Mouse (Mus musculus): ENCODE measurements at regions not wholly inside any gene's neighbourhood (a gene's known extent, or its start where the extent isn't known, plus 50 kb on each side); places are given as distances from the start of the nearest gene placed in this dataset.
A peak's percentile ranks its signal among the peaks of the same experiment; 100 is the strongest.
"Not testable (repeated sequence)": the region's sequence is repeated elsewhere in the genome, so short reads cannot be mapped to it uniquely, and the experiment has no call there.

GRCm38 (mm10) chr12:80055894-80056293, 56.9 kb downstream of the Zfp36l1 start:
- not testable (repeated sequence) for H3K36me3 ChIP-seq (replicated peaks); H3K27ac ChIP-seq; H3K4me3 ChIP-seq; H3K27me3 ChIP-seq (ENCODE audit: poor library complexity, severe bottlenecking); DNase-seq (ENCODE audit: extremely low spot score, low spot score); H3K9me3 ChIP-seq
- 96% methylated on average over 1 of the region's 1 CpGs for WGBS
- H3K4me1 ChIP-seq = peaks cover 31% of the 10 kb centered on the region

- Histone ChIP-seq H3K4me3 (no peak overlapping the region), H3K27ac (0 out of 2 replicates have a peak overlapping the region, but pooled peaks have one; percentile 25), H3K36me3 (replicated peaks) (no peaks in the 10 kb centered on the region), H3K27me3 (ENCODE audit: poor library complexity, severe bottlenecking) (no peaks in the 10 kb centered on the region), H3K4me1 (peaks cover 26% of the 10 kb centered on the region), H3K9me3 (no peaks in the 10 kb centered on the region)
- DNase-seq (ENCODE audit: extremely low spot score, low spot score) = no peak
- WGBS = 60% methylated on average over 2 of the region's 2 CpGs
Observed at GRCm38 (mm10) chr12:80055394-80055793, 57.4 kb downstream of the Zfp36l1 start.

GRCm38 (mm10) chr12:80054655-80055037, 58.2 kb downstream of the Zfp36l1 start:
- 89% methylated on average over 3 of the region's 3 CpGs for WGBS
- Histone ChIP-seq H3K36me3 (replicated peaks) (no peaks in the 10 kb centered on the region), H3K4me1 (peaks cover 18% of the 10 kb centered on the region), H3K4me3 (no peak overlapping the region), H3K27me3 (ENCODE audit: poor library complexity, severe bottlenecking) (no peaks in the 10 kb centered on the region), H3K9me3 (no peaks in the 10 kb centered on the region), H3K27ac (no peak overlapping the region)
- no peak for DNase-seq (ENCODE audit: extremely low spot score, low spot score)

GRCm38 (mm10) chr12:80053902-80054654, 58.7 kb downstream of the Zfp36l1 start:
- H3K27me3 ChIP-seq (ENCODE audit: poor library complexity, severe bottlenecking) = no peaks in the 10 kb centered on the region
- no peaks in the 10 kb centered on the region for H3K9me3 ChIP-seq
- DNase-seq (ENCODE audit: extremely low spot score, low spot score) = no peak
- 84% methylated on average over 9 of the region's 9 CpGs for WGBS
- no peak overlapping the region for H3K4me3 ChIP-seq
- no peaks in the 10 kb centered on the region for H3K36me3 ChIP-seq (replicated peaks)
- H3K4me1 ChIP-seq = peaks cover 14% of the 10 kb centered on the region
- no peak overlapping the region for H3K27ac ChIP-seq

- DNase-seq (ENCODE audit: extremely low spot score, low spot score) = no peak
- Histone ChIP-seq H3K4me3 (no peak overlapping the region), H3K27ac (peak overlapping the region; percentile 41), H3K9me3 (no peaks in the 10 kb centered on the region), H3K36me3 (replicated peaks) (no peaks in the 10 kb centered on the region), H3K27me3 (ENCODE audit: poor library complexity, severe bottlenecking) (no peaks in the 10 kb centered on the region), H3K4me1 (peaks cover 24% of the 10 kb centered on the region)
- WGBS = 85% methylated on average over 4 of the region's 4 CpGs
Observed at GRCm38 (mm10) chr12:80048215-80048979, 64.4 kb downstream of the Zfp36l1 start.

- 82% methylated on average over 6 of the region's 6 CpGs for WGBS
Observed at GRCm38 (mm10) chr12:80046625-80047303, 66.0 kb downstream of the Zfp36l1 start.

GRCm38 (mm10) chr12:80041510-80042324, 71.1 kb downstream of the Zfp36l1 start:
- Histone ChIP-seq H3K27ac (peak overlapping the region; percentile 36; the same call in 1 of the 2 replicates), H3K9me3 (no peaks in the 10 kb centered on the region), H3K36me3 (replicated peaks) (no peaks in the 10 kb centered on the region), H3K4me1 (peaks cover 39% of the 10 kb centered on the region), H3K27me3 (ENCODE audit: poor library complexity, severe bottlenecking) (no peaks in the 10 kb centered on the region), H3K4me3 (no peak overlapping the region)
- 84% methylated on average over 11 of the region's 11 CpGs for WGBS
- DNase-seq (ENCODE audit: extremely low spot score, low spot score) = no peak

More at GRCm38 (mm10) chr12:80046625-80047303, 66.0 kb downstream of the Zfp36l1 start:
- peaks cover 33% of the 10 kb centered on the region for H3K4me1 ChIP-seq
- H3K27me3 ChIP-seq (ENCODE audit: poor library complexity, severe bottlenecking) = no peaks in the 10 kb centered on the region
- no peaks in the 10 kb centered on the region for H3K36me3 ChIP-seq (replicated peaks)
- no peak overlapping the region for H3K4me3 ChIP-seq
- H3K9me3 ChIP-seq = no peaks in the 10 kb centered on the region
- DNase-seq (ENCODE audit: extremely low spot score, low spot score) = no peak
- peak overlapping the region; percentile 40; the same call in 1 of the 2 replicates for H3K27ac ChIP-seq

- Histone ChIP-seq H3K36me3 (replicated peaks) (no peaks in the 10 kb centered on the region), H3K4me3 (no peak overlapping the region), H3K27me3 (ENCODE audit: poor library complexity, severe bottlenecking) (no peaks in the 10 kb centered on the region), H3K27ac (peak overlapping the region; percentile 36; the same call in 1 of the 2 replicates), H3K4me1 (peaks cover 35% of the 10 kb centered on the region), H3K9me3 (no peaks in the 10 kb centered on the region)
- DNase-seq (ENCODE audit: extremely low spot score, low spot score) = no peak
- WGBS = 91% methylated on average over 6 of the region's 6 CpGs
Observed at GRCm38 (mm10) chr12:80041012-80041411, 71.8 kb downstream of the Zfp36l1 start.

- Histone ChIP-seq H3K9me3 (no peaks in the 10 kb centered on the region), H3K4me3 (no peak overlapping the region), H3K27ac (no peak overlapping the region), H3K36me3 (replicated peaks) (no peaks in the 10 kb centered on the region), H3K27me3 (ENCODE audit: poor library complexity, severe bottlenecking) (no peaks in the 10 kb centered on the region), H3K4me1 (peaks cover 37% of the 10 kb centered on the region)
- WGBS = 94% methylated on average over 9 of the region's 9 CpGs
- DNase-seq (ENCODE audit: extremely low spot score, low spot score) = no peak
Observed at GRCm38 (mm10) chr12:80040233-80040632, 72.6 kb downstream of the Zfp36l1 start.

- H3K4me1 ChIP-seq = peaks cover 48% of the 10 kb centered on the region
- 83% methylated on average over 1 of the region's 1 CpGs for WGBS
- no peaks in the 10 kb centered on the region for H3K9me3 ChIP-seq
- peak overlapping the region; percentile 9; the same call in 1 of the 2 replicates for H3K27ac ChIP-seq
- H3K27me3 ChIP-seq (ENCODE audit: poor library complexity, severe bottlenecking) = no peaks in the 10 kb centered on the region
- DNase-seq (ENCODE audit: extremely low spot score, low spot score) = no peak
- H3K4me3 ChIP-seq = no peak overlapping the region
- H3K36me3 ChIP-seq (replicated peaks) = no peaks in the 10 kb centered on the region
Observed at GRCm38 (mm10) chr12:80039150-80039549, 73.7 kb downstream of the Zfp36l1 start.

- 92% methylated on average over 6 of the region's 6 CpGs for WGBS
- H3K4me3 ChIP-seq = no peak overlapping the region
- H3K36me3 ChIP-seq (replicated peaks) = no peaks in the 10 kb centered on the region
- H3K27ac ChIP-seq = 0 out of 2 replicates have a peak overlapping the region, but pooled peaks have one; percentile 71
- no peaks in the 10 kb centered on the region for H3K27me3 ChIP-seq (ENCODE audit: poor library complexity, severe bottlenecking)
- H3K4me1 ChIP-seq = peaks cover 30% of the 10 kb centered on the region
- H3K9me3 ChIP-seq = no peaks in the 10 kb centered on the region
- no peak for DNase-seq (ENCODE audit: extremely low spot score, low spot score)
Observed at GRCm38 (mm10) chr12:80035500-80036271, 77.1 kb downstream of the Zfp36l1 start.

Measured in forebrain, embryonic 10.5 days (tissue).